Mouse (Mus musculus) kidney, embryonic 14.5 days (tissue): ENCODE measurements around the gene Strn4. TPM values are rescaled to one million over a fixed set of nuclear protein-coding genes. Genes with fewer than 3 reads are reported as not detected.
A peak's percentile ranks its signal among the peaks of the same experiment; 100 is the strongest.

Experiments used
- ATAC-seq: fragments of 200-750 bp; cut with Nextera tagmentation; 2 replicates; pipeline ENCODE4 v1.8.0; 2017; ENCODE audit warnings: moderate number of reproducible peaks, mild to moderate bottlenecking, moderate TSS enrichment, moderate library complexity; ENCODE audit not compliant: low FRiP score, low TSS enrichment
- H3K27ac ChIP-seq: fragments of 300-500 bp; sonication (generic); 2 replicates; pipeline ENCODE4 v1.5.1; 2014; ENCODE audit warnings: low read depth, mild to moderate bottlenecking, low read length, moderate library complexity, mixed read lengths
- H3K27me3 ChIP-seq: fragments of 300-500 bp; sonication (generic); 2 replicates; pipeline ENCODE4 v1.6.1; 2014; ENCODE audit warnings: mild to moderate bottlenecking, low read length; ENCODE audit not compliant: control insufficient read depth, insufficient read depth
- H3K36me3 ChIP-seq: fragments of 300-500 bp; sonication (generic); 2 replicates; pipeline ENCODE4 v1.6.1; 2014; ENCODE audit warnings: low read length, mixed read lengths; ENCODE audit not compliant: control insufficient read depth, insufficient read depth
- H3K4me1 ChIP-seq: fragments of 300-500 bp; sonication (generic); 2 replicates; pipeline ENCODE4 v1.6.1; 2014; ENCODE audit warnings: low read length, mixed read lengths; ENCODE audit not compliant: control insufficient read depth, insufficient read depth
- H3K4me2 ChIP-seq: fragments of 300-500 bp; sonication (generic); replicated peaks from 2 replicates; pipeline ENCODE4 v1.6.1; 2014; ENCODE audit warnings: low read depth, mild to moderate bottlenecking, low read length
- H3K4me3 ChIP-seq: fragments of 300-500 bp; sonication (generic); 2 replicates; pipeline ENCODE4 v1.5.1; 2014; ENCODE audit warnings: mild to moderate bottlenecking, low read length
- H3K9ac ChIP-seq: fragments of 300-500 bp; sonication (generic); 2 replicates; pipeline ENCODE4 v1.6.1; 2014; ENCODE audit warnings: low read depth, mild to moderate bottlenecking, low read length, moderate library complexity
- H3K9me3 ChIP-seq: fragments of 300-500 bp; sonication (generic); 2 replicates; pipeline ENCODE4 v1.6.1; 2016; ENCODE audit warnings: low read length; ENCODE audit not compliant: control insufficient read depth
- WGBS: fragments of 180-500 bp; shearing (Covaris S2); extraction: QIAGEN DNeasy Blood & Tissue Kit; methylation state at CpG from one replicate; pipeline ENCODE4 v1.1.7; 2014; 5-methylcytosine and 5-hydroxymethylcytosine counted together
- polyA plus RNA-seq: library from polyadenylated mRNA; unstranded; fragments of >200 nt; fragmentation: Nextera tagmentation; extraction: Ambion mirVana; gene quantifications from 2 replicates; pipeline ENCODE4 v1.2.1, GENCODE M21; 2014

Strn4 gene
- polyA plus RNA-seq, 1 experiment from 2014 or later, result 111 TPM

DNA sequence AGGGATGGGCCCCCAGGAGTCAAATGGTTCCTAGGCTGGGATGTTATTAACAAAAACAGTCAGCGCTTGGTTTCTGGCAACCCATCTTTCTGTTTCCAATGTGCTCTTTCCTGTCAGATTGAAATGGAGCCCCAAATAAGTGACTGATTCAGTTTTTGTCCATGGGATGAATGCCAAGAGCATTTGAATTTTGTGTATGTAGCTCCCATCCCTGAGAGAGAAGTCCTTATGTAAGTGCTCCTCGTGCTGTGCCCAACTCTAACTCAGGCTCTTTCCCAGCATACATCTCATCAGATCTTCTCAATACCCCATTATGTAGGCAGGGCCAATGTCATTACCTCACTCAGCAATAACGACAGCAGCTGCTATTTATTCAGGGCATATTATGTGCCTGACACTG, 2.0 kb downstream of the Strn4 start:
- WGBS, result 71% methylated on average over 3 of the region's 3 CpGs

GRCm38 (mm10) chr7:16819794-16820193, 4.1 kb downstream of the Strn4 start:
- no peaks in the 10 kb centered on the region for H3K27me3 ChIP-seq
- ATAC-seq, result no peak
- no peak overlapping the region for H3K4me3 ChIP-seq
- H3K4me1 ChIP-seq, result peaks cover 36% of the 10 kb centered on the region
- H3K9ac ChIP-seq, result no peak overlapping the region
- WGBS, result 79% methylated on average over 5 of the region's 5 CpGs
- no peak overlapping the region for H3K4me2 ChIP-seq
- H3K27ac ChIP-seq, result no peak overlapping the region
- no peaks in the 10 kb centered on the region for H3K9me3 ChIP-seq
- H3K36me3 ChIP-seq, result peaks cover 25% of the 10 kb centered on the region

More for the DNA sequence above, 2.0 kb downstream of the Strn4 start:
- Histone ChIP-seq H3K4me1 (peaks cover 36% of the 10 kb centered on the region), H3K4me3 (peak overlapping the region; percentile 71), H3K27ac (no peak overlapping the region), H3K4me2 (peak overlapping the region; percentile 92), H3K9ac (peak overlapping the region; percentile 92), H3K27me3 (no peaks in the 10 kb centered on the region), H3K9me3 (no peaks in the 10 kb centered on the region), H3K36me3 (peaks cover 12% of the 10 kb centered on the region)
- ATAC-seq, result no peak

DNA sequence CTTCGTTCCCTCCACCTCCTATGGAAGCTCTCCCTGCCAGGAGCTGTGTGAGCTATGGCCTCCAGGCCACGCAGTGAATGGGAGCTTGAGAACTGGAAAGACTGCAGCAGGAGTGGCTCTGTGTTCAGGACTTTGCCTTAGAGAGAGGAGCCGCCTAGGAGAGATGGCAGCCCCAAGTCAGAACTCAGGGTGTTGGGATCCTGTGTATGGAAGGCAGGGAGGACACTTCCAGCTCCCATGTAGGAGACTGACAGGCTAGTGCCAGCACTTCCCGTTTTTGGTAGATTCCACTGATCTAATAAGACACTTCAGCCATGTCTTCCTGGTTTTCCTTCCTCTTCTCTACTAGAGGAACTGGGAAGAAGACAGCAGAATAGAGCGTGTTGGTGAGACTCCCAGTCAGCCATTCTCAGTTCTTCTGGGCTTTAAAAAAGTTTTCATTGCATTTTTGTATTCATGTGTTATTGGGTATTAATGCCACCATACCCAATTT, 4.6 kb downstream of the Strn4 start:
- ATAC-seq, result no peak
- Histone ChIP-seq H3K9me3 (no peaks in the 10 kb centered on the region), H3K4me3 (no peak overlapping the region), H3K27me3 (no peaks in the 10 kb centered on the region), H3K4me1 (peaks cover 36% of the 10 kb centered on the region), H3K36me3 (peaks cover 30% of the 10 kb centered on the region), H3K4me2 (no peak overlapping the region), H3K27ac (no peak overlapping the region), H3K9ac (no peak overlapping the region)
- WGBS, result 64% methylated on average over 5 of the region's 5 CpGs

GRCm38 (mm10) chr7:16821091-16821490, 5.4 kb downstream of the Strn4 start:
- Histone ChIP-seq H3K9ac (no peak overlapping the region; the same call in 1 of the 2 replicates), H3K27ac (no peak overlapping the region), H3K27me3 (no peaks in the 10 kb centered on the region), H3K4me1 (peaks cover 31% of the 10 kb centered on the region), H3K4me2 (no peak overlapping the region), H3K36me3 (peaks cover 38% of the 10 kb centered on the region), H3K9me3 (no peaks in the 10 kb centered on the region), H3K4me3 (no peak overlapping the region)
- no peak for ATAC-seq
- 33% methylated on average over 3 of the region's 3 CpGs for WGBS

- Histone ChIP-seq H3K9ac (no peak overlapping the region), H3K4me3 (no peak overlapping the region), H3K27me3 (no peaks in the 10 kb centered on the region), H3K4me1 (peaks cover 31% of the 10 kb centered on the region), H3K9me3 (no peaks in the 10 kb centered on the region), H3K4me2 (no peak overlapping the region), H3K36me3 (peaks cover 43% of the 10 kb centered on the region), H3K27ac (no peak overlapping the region)
- 76% methylated on average over 4 of the region's 4 CpGs for WGBS
- no peak for ATAC-seq
These were observed 6.0 kb downstream of the Strn4 start for GRCm38 (mm10) chr7:16821669-16822101.

DNA sequence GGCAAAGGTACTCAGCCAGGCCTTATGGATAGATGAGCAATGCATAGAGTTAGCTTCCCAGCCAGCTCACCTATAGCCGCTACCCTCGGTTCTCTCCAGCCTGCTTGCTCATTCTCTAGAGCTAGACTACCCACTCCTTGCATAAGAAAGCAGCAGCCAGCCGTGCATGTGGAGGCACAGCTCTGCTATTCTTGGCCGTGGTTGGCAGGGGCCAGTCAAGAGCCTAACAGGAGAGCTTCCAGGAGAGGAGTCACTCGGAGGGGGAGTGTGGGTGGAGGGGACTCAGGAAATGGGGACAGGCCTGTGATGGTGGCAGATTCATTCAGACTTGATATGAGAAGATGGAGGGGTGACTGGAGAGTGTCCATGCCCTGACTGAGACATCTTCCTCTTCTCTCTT, 8.0 kb downstream of the Strn4 start:
- WGBS, result 75% methylated on average over 5 of the region's 5 CpGs
- H3K36me3 ChIP-seq, result peaks cover 63% of the 10 kb centered on the region
- H3K27ac ChIP-seq, result no peak overlapping the region
- H3K4me2 ChIP-seq, result no peak overlapping the region
- H3K9ac ChIP-seq, result no peak overlapping the region
- no peaks in the 10 kb centered on the region for H3K9me3 ChIP-seq
- no peak for ATAC-seq
- H3K27me3 ChIP-seq, result no peaks in the 10 kb centered on the region
- H3K4me3 ChIP-seq, result no peak overlapping the region
- peaks cover 15% of the 10 kb centered on the region for H3K4me1 ChIP-seq

- no peak overlapping the region for H3K27ac ChIP-seq
- peaks cover 4% of the 10 kb centered on the region for H3K4me1 ChIP-seq
- H3K9me3 ChIP-seq, result no peaks in the 10 kb centered on the region
- no peak overlapping the region for H3K4me2 ChIP-seq
- H3K4me3 ChIP-seq, result no peak overlapping the region
- no peaks in the 10 kb centered on the region for H3K27me3 ChIP-seq
- WGBS, result 82% methylated on average over 10 of the region's 10 CpGs
- no peak for ATAC-seq
- no peak overlapping the region for H3K9ac ChIP-seq
- H3K36me3 ChIP-seq, result peaks cover 83% of the 10 kb centered on the region
These were observed 10.1 kb downstream of the Strn4 start for GRCm38 (mm10) chr7:16825785-16826184.

DNA sequence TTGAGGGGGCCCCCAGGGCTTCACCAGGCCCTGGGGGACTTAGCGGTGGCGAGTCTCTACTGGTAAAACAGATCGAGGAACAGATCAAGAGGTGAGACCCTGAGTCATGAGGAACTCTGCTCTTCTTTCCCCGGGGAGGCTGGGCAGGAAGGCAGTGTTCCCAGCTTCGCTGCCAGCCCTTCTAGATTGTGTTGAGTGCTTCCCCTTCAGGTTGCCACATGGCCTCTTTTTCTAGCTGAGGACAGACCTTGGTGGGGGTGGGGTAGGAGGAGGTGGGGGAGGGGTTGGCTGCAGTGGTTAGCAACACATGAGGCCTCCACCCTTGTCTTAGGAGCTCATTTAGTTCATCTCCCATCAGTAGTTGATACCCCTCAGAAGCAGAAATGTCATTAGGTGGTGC, 10.9 kb downstream of the Strn4 start:
- no peak overlapping the region for H3K4me2 ChIP-seq
- no peaks in the 10 kb centered on the region for H3K27me3 ChIP-seq
- 85% methylated on average over 5 of the region's 5 CpGs for WGBS
- H3K4me1 ChIP-seq, result no peaks in the 10 kb centered on the region; the same call in 1 of the 2 replicates
- no peak overlapping the region for H3K27ac ChIP-seq
- H3K36me3 ChIP-seq, result peaks cover 91% of the 10 kb centered on the region
- no peak for ATAC-seq
- H3K9me3 ChIP-seq, result no peaks in the 10 kb centered on the region
- H3K4me3 ChIP-seq, result no peak overlapping the region
- no peak overlapping the region for H3K9ac ChIP-seq

DNA sequence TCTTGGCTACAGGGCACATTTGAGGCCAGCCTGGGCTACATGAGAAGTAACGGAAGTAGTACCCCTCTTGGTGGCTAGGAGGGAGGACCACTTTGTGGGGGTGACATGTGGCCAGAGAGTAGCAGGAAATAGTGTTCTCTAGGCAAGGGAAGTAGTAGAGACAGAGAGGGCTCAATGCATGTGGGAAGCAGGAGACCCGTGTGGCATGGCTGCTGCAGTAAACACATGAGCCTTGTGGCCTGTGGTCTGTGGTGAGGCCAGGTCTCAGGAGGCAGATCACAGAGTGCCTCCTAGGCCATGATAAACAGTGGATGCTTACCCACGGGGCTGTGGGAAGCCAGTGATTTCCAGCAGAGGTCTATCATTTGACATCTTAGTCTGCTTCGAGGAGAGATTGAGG, 11.6 kb downstream of the Strn4 start:
- Histone ChIP-seq H3K9me3 (no peaks in the 10 kb centered on the region), H3K4me1 (no peaks in the 10 kb centered on the region; the same call in 1 of the 2 replicates), H3K36me3 (peaks cover 97% of the 10 kb centered on the region), H3K27me3 (no peaks in the 10 kb centered on the region), H3K27ac (no peak overlapping the region), H3K4me2 (no peak overlapping the region), H3K9ac (no peak overlapping the region), H3K4me3 (no peak overlapping the region)
- 82% methylated on average over 4 of the region's 4 CpGs for WGBS
- no peak for ATAC-seq
